Mouse (Mus musculus) olfactory bulb, adult 2 months (tissue): ENCODE results near the gene Hoxa5.

Source experiments
- CTCF ChIP-seq: fragments of 200-500 bp; IDR thresholded peaks from 2 replicates; pipeline ENCODE4 v1.5.1; 2012; ENCODE audit warnings: low read depth, mild to moderate bottlenecking, low read length, moderate library complexity; ENCODE audit not compliant: insufficient read depth
- POLR2A ChIP-seq: fragments of 200-500 bp; IDR thresholded peaks from 2 replicates; pipeline ENCODE4 v1.6.1; 2012; ENCODE audit warnings: mild to moderate bottlenecking, low read depth, low read length, moderate library complexity; ENCODE audit not compliant: insufficient read depth

- TF ChIP-seq CTCF (peak; percentile 98), POLR2A (no peak)
Observed at GRCm38 (mm10) chr6:52221337-52221992, 17.1 kb upstream of the Hoxa5 start, which contains the start of gene Hoxa7.
